Mouse (Mus musculus) kidney, postnatal 10 days (tissue): ENCODE data around the gene Cdh24.

Experiments used
- DNase-seq: peaks from one replicate; pipeline ENCODE4 v3.0.0; 2021; ENCODE audit warnings: mixed read lengths

Cdh24 gene

DNA sequence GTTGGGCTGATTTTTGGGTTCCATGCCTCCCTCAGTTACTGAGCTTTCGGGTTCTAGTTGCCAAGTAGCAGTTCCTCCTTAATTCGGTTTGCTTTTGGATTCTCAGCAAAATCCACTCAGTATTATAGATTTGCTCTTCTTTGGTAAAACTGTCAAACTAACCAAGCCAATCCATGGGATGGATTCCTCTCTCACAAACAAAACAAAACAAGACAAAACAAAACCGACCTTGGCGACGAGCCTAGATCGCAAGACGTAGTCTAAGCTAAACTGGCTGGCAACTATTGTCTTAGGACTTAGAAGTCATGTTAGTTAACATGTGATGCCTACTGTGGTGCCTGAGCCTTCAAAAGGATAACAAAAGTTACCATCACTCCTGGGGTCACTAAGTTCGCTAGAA lies 37.5 kb downstream of the Cdh24 start:
- no peak for DNase-seq

DNA sequence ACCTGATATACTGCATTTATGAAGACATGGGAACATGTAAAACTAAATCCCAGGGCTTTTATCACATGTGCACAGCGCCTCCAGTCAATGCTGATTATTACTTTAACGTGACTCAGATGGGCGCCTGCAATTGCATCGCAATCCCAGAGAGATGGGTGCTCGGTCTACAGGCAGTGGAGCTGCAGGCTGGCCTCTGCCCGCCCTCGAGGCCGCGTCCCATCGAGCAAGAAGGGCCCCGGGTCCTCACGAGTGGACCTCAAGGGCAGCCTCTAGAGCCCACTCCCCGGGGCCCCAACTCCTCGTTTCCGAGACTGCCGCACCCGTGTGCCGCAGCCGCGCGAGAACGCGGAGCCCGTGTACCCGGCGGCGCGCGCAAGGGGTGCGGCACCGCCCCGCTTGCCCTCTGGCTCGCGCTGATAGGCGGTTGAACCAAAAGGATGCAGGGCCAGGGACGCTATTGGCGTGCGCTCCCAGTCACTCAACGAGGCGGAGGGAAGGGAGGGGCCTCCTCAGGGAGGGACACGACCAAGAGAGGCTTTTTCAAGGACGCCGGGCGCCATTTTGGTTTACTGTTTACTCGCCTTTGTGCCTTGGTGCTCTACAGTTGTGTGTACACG lies 38.0 kb downstream of the Cdh24 start:
- DNase-seq = peak; percentile 98

DNA sequence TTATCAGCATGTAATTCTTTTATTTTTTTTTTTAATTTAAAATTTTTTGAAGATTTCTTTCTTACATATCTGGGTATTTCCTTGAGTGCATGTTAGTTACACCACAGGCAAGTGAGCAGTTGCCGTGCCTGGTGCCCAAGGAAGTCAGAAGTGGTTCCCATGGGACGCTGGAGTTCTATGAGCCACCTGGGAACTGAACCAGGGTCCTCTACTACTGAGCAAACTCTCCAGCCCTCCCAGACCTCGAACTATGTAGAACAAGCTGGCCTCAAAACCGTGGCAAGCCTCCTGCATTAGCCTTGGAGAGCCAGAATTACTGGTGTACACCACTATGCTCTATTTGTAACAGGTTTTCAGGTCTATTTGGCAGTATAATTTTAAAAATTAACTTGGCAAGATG lies 38.6 kb downstream of the Cdh24 start:
- peak; percentile 23 for DNase-seq

DNA sequence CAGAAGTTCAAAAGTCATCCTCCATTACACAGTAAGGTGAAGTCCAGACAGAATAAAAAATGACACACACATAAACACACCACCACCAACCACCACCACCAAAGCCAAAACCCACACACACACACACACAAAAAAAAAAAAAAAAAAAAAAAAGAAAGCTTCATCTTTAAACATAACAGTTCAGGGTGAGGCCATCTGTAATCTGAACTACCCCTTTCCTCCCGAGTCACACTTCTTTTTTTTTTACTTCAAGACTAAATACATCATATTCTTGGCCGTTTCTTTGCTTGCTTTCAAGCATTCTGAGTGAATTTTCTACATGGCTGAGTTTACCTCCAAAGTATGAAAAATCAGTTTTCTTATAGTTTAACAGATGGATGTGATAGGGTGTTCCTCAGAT lies 39.6 kb downstream of the Cdh24 start:
- DNase-seq = no peak

DNA sequence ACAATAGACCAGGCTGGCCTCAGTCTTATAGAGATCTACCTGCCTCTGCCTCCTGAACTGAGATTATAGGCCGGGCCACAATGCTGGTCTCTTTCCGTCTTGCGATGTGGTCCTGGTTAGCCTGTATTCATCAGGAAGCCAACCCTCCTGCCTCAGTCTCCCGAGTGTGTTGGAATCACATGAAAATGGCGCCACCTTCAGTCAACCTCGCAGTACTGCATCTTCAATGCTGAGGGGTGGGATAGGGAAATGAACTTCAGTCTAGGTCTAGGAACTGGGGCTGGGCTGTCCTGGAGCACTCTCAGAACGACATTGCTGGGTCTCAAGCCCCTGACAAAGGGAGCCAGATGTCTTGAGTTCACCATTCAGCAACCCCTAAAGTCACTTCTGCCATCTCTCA lies 44.1 kb downstream of the Cdh24 start:
- no peak for DNase-seq

DNA sequence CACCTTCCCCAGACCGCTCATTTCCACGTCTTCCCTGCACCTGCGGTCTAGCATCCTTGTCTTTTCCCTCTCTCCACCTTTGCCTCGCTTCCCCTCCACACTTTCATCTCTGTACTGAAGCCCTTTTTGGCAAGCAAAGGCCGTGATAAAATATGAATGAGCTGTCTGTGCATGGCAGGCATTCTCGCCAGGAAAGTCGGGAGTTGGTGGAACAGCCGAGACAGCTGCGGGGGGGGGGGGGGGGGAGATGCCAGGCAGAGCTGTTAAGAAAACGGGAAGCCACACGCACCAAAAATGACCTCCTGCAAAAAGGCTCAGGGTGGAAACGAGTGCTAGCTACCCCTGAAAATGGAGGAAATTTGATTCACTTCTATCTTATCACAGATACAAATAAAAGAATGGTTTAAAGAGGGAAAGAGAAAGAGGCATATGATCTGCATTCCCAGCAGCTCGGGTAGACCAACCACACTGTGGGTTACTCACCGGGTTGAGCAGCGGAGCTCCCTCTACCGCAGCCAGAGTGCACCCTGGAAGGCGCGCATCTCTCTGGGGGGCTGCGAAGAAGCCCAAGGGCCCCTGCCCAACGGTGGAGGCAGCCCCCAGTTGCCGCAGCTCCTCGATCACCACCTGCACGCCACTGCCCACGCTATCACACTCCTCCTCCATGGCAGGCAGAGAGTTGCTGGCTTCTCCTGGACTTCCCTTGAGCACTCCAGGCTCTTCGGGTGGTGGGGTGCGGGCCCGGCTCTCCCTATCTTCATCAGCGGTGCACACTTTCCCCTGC lies 46.3 kb downstream of the Cdh24 start:
- DNase-seq = no peak

DNA sequence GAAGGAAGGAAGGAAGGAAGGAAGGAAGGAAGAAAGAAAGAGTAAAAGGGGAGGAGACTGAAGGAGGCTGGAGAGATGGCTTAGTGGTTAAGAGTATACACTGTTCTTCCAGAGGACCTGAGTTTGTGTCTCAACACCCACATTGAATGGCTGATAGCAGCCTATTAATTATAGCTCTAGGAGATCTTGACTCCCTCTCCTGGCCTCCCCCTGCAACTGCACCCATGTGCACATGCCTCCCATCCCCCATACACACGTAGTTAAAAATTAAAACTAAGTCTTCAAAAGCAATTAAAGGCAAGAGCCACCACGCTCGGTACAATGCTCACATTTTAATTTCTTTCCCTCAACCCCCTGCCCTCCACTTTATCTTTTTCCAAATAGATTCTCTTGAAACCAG lies 47.1 kb downstream of the Cdh24 start:
- DNase-seq = no peak

DNA sequence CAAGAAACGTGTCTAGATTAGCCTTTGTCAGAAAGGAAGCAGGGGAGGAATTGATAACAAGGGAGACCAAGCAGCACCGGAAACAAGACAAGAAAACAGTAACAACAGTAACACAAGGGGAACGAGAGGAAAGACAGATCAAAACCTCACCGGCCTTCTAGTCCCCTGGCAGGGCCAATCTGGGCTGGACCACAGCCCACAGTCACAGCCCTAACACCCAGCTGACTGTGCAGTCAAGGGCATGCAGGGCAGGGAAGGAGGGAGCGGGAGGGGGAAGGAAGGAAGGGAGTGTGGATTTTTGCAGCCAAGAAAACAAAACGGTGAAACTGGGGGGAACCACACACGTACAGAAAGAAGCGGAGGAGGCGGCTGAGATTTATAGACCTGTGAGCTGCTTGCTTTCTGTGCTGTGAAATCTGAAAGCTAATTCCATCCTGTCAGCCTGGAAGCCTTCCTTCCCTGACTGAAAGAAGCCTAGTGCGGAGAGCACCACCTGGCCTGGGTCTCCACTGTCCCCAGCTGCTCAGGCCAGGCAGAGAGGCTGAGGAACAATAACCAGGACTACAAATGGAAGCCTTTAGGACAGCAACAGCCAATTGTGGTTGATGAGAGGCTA lies 48.7 kb downstream of the Cdh24 start:
- peak; percentile 61 for DNase-seq

DNA sequence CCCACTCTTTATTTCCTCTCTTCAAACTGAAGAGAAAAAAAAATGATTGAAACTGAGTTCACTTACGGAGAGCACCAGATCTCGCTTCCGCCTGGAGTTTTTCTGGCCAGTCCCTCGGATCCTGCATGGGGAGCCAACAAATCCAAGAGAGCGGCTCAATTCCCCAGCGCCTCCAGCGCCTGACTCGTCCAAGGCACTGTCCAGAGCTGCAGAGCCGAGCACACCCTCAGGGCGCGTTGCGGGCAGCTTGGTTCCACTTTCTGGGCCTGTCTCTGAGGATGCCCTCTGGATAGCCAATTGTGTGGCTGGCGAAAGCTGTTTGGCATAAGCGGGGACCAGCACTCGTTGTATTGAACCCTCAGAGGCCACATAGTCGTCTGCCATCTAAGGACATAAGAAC lies 50.1 kb downstream of the Cdh24 start:
- DNase-seq = no peak

DNA sequence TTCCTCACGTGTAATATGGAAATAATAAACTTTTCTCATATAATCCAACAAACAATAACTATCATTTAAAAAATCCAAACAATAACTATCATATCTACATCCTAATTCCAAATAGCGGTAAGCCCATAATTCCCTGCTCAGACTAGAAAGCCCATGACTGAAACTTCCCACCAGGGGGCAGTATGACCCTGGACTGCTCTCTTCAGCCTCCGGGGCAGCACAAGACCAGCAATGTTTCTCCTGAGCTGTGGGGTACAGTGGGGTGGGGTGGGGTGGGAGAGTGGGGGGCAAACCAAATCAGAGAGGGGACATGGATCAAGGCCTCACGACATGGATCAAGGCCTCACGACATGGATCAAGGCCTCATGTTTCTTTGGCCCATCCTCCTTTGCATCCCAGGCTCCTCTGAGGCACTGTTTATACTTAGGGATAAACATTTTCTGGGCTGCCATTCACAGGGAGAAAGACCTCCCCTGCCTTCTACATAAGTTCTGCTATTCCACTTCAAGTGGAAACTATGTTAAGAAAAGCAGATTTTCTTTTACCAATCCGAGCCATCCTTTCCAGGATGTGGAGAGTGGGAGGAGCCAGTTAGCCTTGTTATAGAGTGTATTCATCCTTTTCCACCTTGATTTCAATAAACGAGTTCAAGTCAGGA lies 57.4 kb downstream of the Cdh24 start:
- peak; percentile 85 for DNase-seq

DNA sequence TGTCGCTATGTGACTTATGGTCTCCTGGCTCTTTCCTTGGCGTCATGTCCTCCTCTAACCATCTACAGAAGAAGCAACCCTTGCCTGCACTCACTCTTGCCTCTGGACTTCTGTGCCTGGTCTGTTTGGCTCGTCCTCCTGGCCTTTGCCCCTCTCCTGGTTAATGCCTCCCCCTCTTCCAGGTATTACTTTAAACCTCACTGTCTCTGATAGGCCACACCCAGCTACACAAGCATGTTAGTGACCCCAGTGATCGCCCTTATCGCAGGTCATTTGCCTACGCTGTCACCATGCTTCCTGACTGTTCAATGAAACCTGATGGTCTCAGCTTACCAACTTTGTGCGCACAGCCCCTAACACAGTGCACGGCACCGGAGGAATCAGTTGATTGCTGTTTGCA lies 58.6 kb downstream of the Cdh24 start:
- DNase-seq = no peak
